Mouse (Mus musculus): Measurements from ENCODE around the gene Myh14. TPM values are rescaled to one million over a fixed set of nuclear protein-coding genes. Genes with fewer than 3 reads are reported as not detected.

Gene Myh14
- polyA plus RNA-seq, 1 experiment from 2014 or later, result 0.56 TPM

GRCm38 (mm10) chr7:44606171-44606901, 64.3 kb downstream of the Myh14 start:
- peaks cover 74% of the 10 kb centered on the region for H3K27me3 ChIP-seq (ENCODE audit: control insufficient read depth, insufficient read depth, low read length)
- WGBS (ENCODE audit: insufficient replicate concordance), result 10% methylated on average over 29 of the region's 29 CpGs
- H3K9ac ChIP-seq (ENCODE audit: low read depth, low read length), result no peak overlapping the region
- no peak overlapping the region for H3K4me3 ChIP-seq (ENCODE audit: low read depth, low read length)
- no peak for ATAC-seq (replicated peaks; ENCODE audit: insufficient number of reproducible peaks, low FRiP score, low TSS enrichment)
- H3K4me1 ChIP-seq (ENCODE audit: control insufficient read depth, insufficient read depth, low read length), result no peaks in the 10 kb centered on the region
- no peak overlapping the region for H3K27ac ChIP-seq (ENCODE audit: low read depth, low read length)
- H3K9me3 ChIP-seq (replicated peaks; ENCODE audit: control insufficient read depth, low read length), result no peaks in the 10 kb centered on the region
- no peak overlapping the region for H3K4me2 ChIP-seq
- no peaks in the 10 kb centered on the region for H3K36me3 ChIP-seq (ENCODE audit: control insufficient read depth, insufficient read depth, low read length)

GRCm38 (mm10) chr7:44605436-44605835, 65.2 kb downstream of the Myh14 start:
- Histone ChIP-seq H3K9ac (ENCODE audit: low read depth, low read length) (no peak overlapping the region), H3K36me3 (ENCODE audit: control insufficient read depth, insufficient read depth, low read length) (no peaks in the 10 kb centered on the region), H3K4me3 (ENCODE audit: low read depth, low read length) (no peak overlapping the region), H3K4me2 (no peak overlapping the region), H3K4me1 (ENCODE audit: control insufficient read depth, insufficient read depth, low read length) (no peaks in the 10 kb centered on the region), H3K27me3 (ENCODE audit: control insufficient read depth, insufficient read depth, low read length) (peaks cover 78% of the 10 kb centered on the region), H3K27ac (ENCODE audit: low read depth, low read length) (no peak overlapping the region), H3K9me3 (replicated peaks; ENCODE audit: control insufficient read depth, low read length) (no peaks in the 10 kb centered on the region)
- 36% methylated on average over 7 of the region's 7 CpGs for whole genome bisulfite sequencing (ENCODE audit: insufficient replicate concordance)
- ATAC-seq (replicated peaks; ENCODE audit: insufficient number of reproducible peaks, low FRiP score, low TSS enrichment), result no peak

GRCm38 (mm10) chr7:44604619-44605018, 66.0 kb downstream of the Myh14 start:
- ATAC-seq (replicated peaks; ENCODE audit: insufficient number of reproducible peaks, low FRiP score, low TSS enrichment), result no peak
- no peaks in the 10 kb centered on the region for H3K36me3 ChIP-seq (ENCODE audit: control insufficient read depth, insufficient read depth, low read length)
- H3K4me1 ChIP-seq (ENCODE audit: control insufficient read depth, insufficient read depth, low read length), result no peaks in the 10 kb centered on the region
- H3K27ac ChIP-seq (ENCODE audit: low read depth, low read length), result no peak overlapping the region
- H3K27me3 ChIP-seq (ENCODE audit: control insufficient read depth, insufficient read depth, low read length), result peaks cover 85% of the 10 kb centered on the region
- H3K9ac ChIP-seq (ENCODE audit: low read depth, low read length), result no peak overlapping the region
- H3K4me3 ChIP-seq (ENCODE audit: low read depth, low read length), result peak overlapping the region; percentile 27
- 3% methylated on average over 8 of the region's 8 CpGs for WGBS (ENCODE audit: insufficient replicate concordance)
- H3K9me3 ChIP-seq (replicated peaks; ENCODE audit: control insufficient read depth, low read length), result no peaks in the 10 kb centered on the region
- peak overlapping the region; percentile 60 for H3K4me2 ChIP-seq

GRCm38 (mm10) chr7:44604139-44604606, 66.5 kb downstream of the Myh14 start:
- Histone ChIP-seq H3K27me3 (ENCODE audit: control insufficient read depth, insufficient read depth, low read length) (peaks cover 86% of the 10 kb centered on the region), H3K36me3 (ENCODE audit: control insufficient read depth, insufficient read depth, low read length) (no peaks in the 10 kb centered on the region), H3K9me3 (replicated peaks; ENCODE audit: control insufficient read depth, low read length) (no peaks in the 10 kb centered on the region), H3K4me2 (peak overlapping the region; percentile 60), H3K4me1 (ENCODE audit: control insufficient read depth, insufficient read depth, low read length) (no peaks in the 10 kb centered on the region), H3K27ac (ENCODE audit: low read depth, low read length) (no peak overlapping the region), H3K9ac (ENCODE audit: low read depth, low read length) (no peak overlapping the region), H3K4me3 (ENCODE audit: low read depth, low read length) (peak overlapping the region; percentile 27)
- WGBS (ENCODE audit: insufficient replicate concordance), result 1% methylated on average over 24 of the region's 25 CpGs
- no peak for ATAC-seq (replicated peaks; ENCODE audit: insufficient number of reproducible peaks, low FRiP score, low TSS enrichment)

- Histone ChIP-seq H3K4me1 (ENCODE audit: control insufficient read depth, insufficient read depth, low read length) (no peaks in the 10 kb centered on the region), H3K36me3 (ENCODE audit: control insufficient read depth, insufficient read depth, low read length) (no peaks in the 10 kb centered on the region), H3K27ac (ENCODE audit: low read depth, low read length) (no peak overlapping the region), H3K9ac (ENCODE audit: low read depth, low read length) (no peak overlapping the region), H3K4me2 (no peak overlapping the region), H3K4me3 (ENCODE audit: low read depth, low read length) (no peak overlapping the region), H3K27me3 (ENCODE audit: control insufficient read depth, insufficient read depth, low read length) (peaks cover 85% of the 10 kb centered on the region), H3K9me3 (replicated peaks; ENCODE audit: control insufficient read depth, low read length) (no peaks in the 10 kb centered on the region)
- 3% methylated on average over 20 of the region's 20 CpGs for WGBS (ENCODE audit: insufficient replicate concordance)
- ATAC-seq (replicated peaks; ENCODE audit: insufficient number of reproducible peaks, low FRiP score, low TSS enrichment), result no peak
Observed at GRCm38 (mm10) chr7:44603186-44603855, 67.3 kb downstream of the Myh14 start.

- WGBS (ENCODE audit: insufficient replicate concordance), result 14% methylated on average over 11 of the region's 11 CpGs
- no peak overlapping the region for H3K9ac ChIP-seq (ENCODE audit: low read depth, low read length)
- H3K4me2 ChIP-seq, result no peak overlapping the region
Observed at GRCm38 (mm10) chr7:44602443-44602842, 68.2 kb downstream of the Myh14 start.

GRCm38 (mm10) chr7:44601646-44602045, 69.0 kb downstream of the Myh14 start:
- Histone ChIP-seq H3K4me3 (ENCODE audit: low read depth, low read length) (no peak overlapping the region), H3K9ac (ENCODE audit: low read depth, low read length) (no peak overlapping the region), H3K27ac (ENCODE audit: low read depth, low read length) (no peak overlapping the region), H3K27me3 (ENCODE audit: control insufficient read depth, insufficient read depth, low read length) (peaks cover 71% of the 10 kb centered on the region), H3K4me1 (ENCODE audit: control insufficient read depth, insufficient read depth, low read length) (no peaks in the 10 kb centered on the region), H3K4me2 (no peak overlapping the region), H3K36me3 (ENCODE audit: control insufficient read depth, insufficient read depth, low read length) (no peaks in the 10 kb centered on the region), H3K9me3 (replicated peaks; ENCODE audit: control insufficient read depth, low read length) (no peaks in the 10 kb centered on the region)
- 9% methylated on average over 19 of the region's 19 CpGs for WGBS (ENCODE audit: insufficient replicate concordance)
- no peak for ATAC-seq (replicated peaks; ENCODE audit: insufficient number of reproducible peaks, low FRiP score, low TSS enrichment)

More at GRCm38 (mm10) chr7:44602443-44602842, 68.2 kb downstream of the Myh14 start:
- H3K36me3 ChIP-seq (ENCODE audit: control insufficient read depth, insufficient read depth, low read length), result no peaks in the 10 kb centered on the region
- no peaks in the 10 kb centered on the region for H3K9me3 ChIP-seq (replicated peaks; ENCODE audit: control insufficient read depth, low read length)
- no peak for ATAC-seq (replicated peaks; ENCODE audit: insufficient number of reproducible peaks, low FRiP score, low TSS enrichment)
- H3K4me3 ChIP-seq (ENCODE audit: low read depth, low read length), result no peak overlapping the region
- H3K4me1 ChIP-seq (ENCODE audit: control insufficient read depth, insufficient read depth, low read length), result no peaks in the 10 kb centered on the region
- no peak overlapping the region for H3K27ac ChIP-seq (ENCODE audit: low read depth, low read length)
- peaks cover 79% of the 10 kb centered on the region for H3K27me3 ChIP-seq (ENCODE audit: control insufficient read depth, insufficient read depth, low read length)

GRCm38 (mm10) chr7:44600691-44601262, 69.9 kb downstream of the Myh14 start:
- WGBS (ENCODE audit: insufficient replicate concordance), result 68% methylated on average over 10 of the region's 10 CpGs
- no peaks in the 10 kb centered on the region for H3K4me1 ChIP-seq (ENCODE audit: control insufficient read depth, insufficient read depth, low read length)
- no peak overlapping the region for H3K9ac ChIP-seq (ENCODE audit: low read depth, low read length)
- H3K9me3 ChIP-seq (replicated peaks; ENCODE audit: control insufficient read depth, low read length), result no peaks in the 10 kb centered on the region
- H3K4me2 ChIP-seq, result no peak overlapping the region
- H3K36me3 ChIP-seq (ENCODE audit: control insufficient read depth, insufficient read depth, low read length), result no peaks in the 10 kb centered on the region
- no peak overlapping the region for H3K27ac ChIP-seq (ENCODE audit: low read depth, low read length)
- no peak for ATAC-seq (replicated peaks; ENCODE audit: insufficient number of reproducible peaks, low FRiP score, low TSS enrichment)
- H3K27me3 ChIP-seq (ENCODE audit: control insufficient read depth, insufficient read depth, low read length), result peaks cover 62% of the 10 kb centered on the region
- no peak overlapping the region for H3K4me3 ChIP-seq (ENCODE audit: low read depth, low read length)

Measured in heart, embryonic 11.5 days (tissue).